Mouse (Mus musculus) inflammation-experienced regulatory T-cells, adult 6 months (primary cell): Measurements from ENCODE around the gene Foxa3. TPM values are rescaled to one million over a fixed set of nuclear protein-coding genes. Genes with fewer than 3 reads are reported as not detected.

Source experiments
- ATAC-seq: one replicate; pipeline ENCODE4 v1.8.0; 2017
- polyA plus RNA-seq, 3 experiments: library from polyadenylated mRNA; unstranded; fragments of 100-300 nt; shearing (Covaris generic); gene quantifications; one replicate each; pipeline ENCODE4 v1.2.1; 2017

The Foxa3 gene
- polyA plus RNA-seq, 3 experiments from 2014 or later, result not detected

DNA sequence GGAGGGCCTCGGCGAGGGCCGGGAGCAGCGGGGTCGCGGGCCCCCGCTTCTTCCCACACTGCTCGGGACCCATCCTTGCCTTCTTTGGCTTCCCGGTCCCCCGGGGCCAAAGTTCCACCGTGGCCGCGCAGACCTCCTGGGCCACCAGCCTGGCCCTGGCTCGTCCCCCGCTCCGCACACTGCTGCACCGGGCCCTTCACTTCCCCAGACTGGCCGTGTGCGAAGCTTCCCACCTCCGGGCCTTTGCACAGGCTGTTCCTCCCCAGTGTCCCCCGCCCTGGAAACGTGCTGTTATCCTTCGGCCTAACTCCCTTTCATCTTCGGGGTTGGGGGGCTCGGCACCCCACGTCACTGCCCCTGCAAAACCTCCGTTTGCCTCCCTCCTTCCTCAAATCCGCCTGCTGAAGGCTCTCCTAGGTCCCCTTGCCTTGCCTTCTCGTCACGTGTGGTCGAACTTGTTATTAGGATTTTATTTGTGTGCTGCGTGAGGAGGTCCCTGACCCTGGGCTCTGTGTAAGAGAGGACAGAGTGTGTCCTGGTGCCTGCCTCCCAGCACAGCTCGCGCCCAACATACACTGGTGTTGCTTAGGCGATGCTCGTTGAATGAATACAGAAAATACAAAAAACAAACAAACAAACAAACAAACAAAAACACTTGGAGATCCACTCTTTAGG lies 1.4 kb upstream of the Foxa3 start:
- ATAC-seq, result no peak

DNA sequence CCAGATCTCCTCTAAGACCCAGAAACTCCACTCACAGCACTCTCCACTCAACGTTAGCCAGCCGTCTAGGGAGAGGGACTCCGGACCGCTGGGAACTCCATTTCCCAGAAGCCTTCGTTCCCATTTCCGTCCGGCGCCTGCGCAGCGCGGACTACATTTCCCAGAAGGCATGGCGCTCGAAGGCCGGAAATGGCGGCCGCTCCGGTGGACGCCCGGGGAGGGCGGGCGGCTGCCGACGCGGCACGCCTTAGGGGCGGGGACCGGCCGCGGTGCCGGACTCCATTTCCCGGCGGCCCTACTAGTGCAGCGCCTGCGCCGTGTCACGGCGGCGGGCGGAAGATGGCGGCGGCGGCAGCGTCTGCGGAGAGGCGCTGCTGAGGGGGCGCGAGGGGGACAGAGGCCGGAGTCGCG lies 763 bp upstream of the Foxa3 start, which contains the start of gene Sympk:
Gene Sympk, plus strand, starts transcription at position 282 of the 411 bp plus-strand sequence.
- ATAC-seq, result peak; percentile 95

- no peak for ATAC-seq
Measured at GRCm38 (mm10) chr7:19022189-19022958, 964 bp downstream of the Foxa3 start.

DNA sequence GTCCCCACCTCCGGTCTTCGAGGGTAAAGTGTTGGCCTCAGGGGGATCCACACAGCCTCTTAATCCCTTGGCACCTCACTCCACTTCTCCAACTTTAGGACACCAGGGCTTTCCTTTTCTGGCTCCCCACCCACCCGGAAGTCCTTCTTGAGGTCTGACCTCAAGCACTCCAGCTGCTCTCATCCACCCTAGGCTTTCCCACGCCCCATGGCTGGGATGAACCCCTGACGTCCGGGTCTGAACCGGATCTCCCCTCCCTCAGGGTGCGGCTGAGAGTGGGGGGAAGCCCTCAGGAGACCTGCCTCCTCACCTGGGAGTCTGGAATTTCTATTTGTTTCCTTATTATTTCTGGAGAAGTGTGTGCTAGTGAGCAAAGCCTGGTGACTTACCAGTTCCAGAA lies 2.3 kb downstream of the Foxa3 start:
- no peak for ATAC-seq

GRCm38 (mm10) chr7:19017909-19018308 lies 5.4 kb downstream of the Foxa3 start:
- no peak for ATAC-seq

GRCm38 (mm10) chr7:19016042-19016441 lies 7.3 kb downstream of the Foxa3 start:
- no peak for ATAC-seq

DNA sequence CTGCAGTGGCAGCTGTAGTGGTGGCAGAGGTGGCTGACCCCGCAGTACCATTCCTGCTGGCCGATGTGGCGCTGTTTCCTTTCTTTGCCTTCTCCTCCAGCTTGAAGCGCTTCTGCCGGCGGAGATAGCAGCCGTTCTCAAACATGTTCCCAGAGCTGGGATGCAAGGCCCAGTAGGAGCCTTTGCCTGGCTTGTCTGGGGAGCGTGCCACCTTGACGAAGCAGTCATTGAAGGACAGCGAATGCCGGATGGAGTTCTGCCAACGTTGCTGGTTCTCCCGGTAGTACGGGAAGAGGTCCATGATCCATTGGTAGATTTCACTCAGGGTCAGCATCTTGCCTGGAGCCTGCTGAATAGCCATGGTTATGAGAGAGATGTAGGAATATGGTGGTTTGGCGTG lies 8.9 kb downstream of the Foxa3 start:
- no peak for ATAC-seq

GRCm38 (mm10) chr7:19012882-19013281 lies 10.5 kb downstream of the Foxa3 start:
- ATAC-seq, result no peak

- no peak for ATAC-seq
Measured at GRCm38 (mm10) chr7:19012025-19012621, 11.2 kb downstream of the Foxa3 start.

GRCm38 (mm10) chr7:19010581-19010980 lies 12.8 kb downstream of the Foxa3 start:
- ATAC-seq, result no peak

GRCm38 (mm10) chr7:19007026-19007977 lies 16.0 kb downstream of the Foxa3 start:
- ATAC-seq, result no peak

- peak; percentile 38 for ATAC-seq
Measured at GRCm38 (mm10) chr7:19006476-19006875, 16.9 kb downstream of the Foxa3 start.

DNA sequence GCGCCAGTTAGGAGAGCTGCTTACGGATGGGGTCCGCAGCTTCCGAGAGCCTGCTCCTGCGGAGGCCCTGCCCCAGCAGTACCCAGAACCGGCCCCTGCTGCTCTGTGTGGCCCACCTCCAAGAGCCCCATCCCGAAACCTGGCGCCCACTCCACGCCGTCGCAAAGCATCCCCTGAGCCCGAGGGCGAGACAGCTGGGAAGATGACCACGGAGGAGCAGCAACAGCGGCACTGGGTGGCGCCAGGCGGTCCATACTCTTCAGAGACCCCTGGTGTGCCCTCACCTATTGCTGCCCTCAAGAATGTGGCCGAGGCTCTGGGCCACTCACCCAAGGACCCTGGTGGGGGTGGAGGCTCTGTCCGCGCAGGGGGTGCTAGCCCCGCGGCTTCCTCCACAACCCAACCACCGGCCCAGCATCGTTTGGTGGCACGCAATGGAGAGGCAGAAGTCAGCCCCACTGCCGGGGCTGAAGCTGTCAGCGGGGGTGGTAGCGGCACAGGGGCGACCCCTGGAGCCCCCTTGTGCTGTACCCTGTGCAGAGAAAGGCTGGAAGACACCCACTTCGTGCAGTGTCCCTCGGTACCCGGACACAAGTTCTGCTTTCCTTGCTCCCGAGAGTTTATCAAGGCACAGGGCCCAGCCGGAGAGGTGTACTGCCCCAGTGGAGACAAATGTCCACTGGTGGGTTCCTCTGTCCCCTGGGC lies 17.8 kb downstream of the Foxa3 start:
- ATAC-seq, result no peak

DNA sequence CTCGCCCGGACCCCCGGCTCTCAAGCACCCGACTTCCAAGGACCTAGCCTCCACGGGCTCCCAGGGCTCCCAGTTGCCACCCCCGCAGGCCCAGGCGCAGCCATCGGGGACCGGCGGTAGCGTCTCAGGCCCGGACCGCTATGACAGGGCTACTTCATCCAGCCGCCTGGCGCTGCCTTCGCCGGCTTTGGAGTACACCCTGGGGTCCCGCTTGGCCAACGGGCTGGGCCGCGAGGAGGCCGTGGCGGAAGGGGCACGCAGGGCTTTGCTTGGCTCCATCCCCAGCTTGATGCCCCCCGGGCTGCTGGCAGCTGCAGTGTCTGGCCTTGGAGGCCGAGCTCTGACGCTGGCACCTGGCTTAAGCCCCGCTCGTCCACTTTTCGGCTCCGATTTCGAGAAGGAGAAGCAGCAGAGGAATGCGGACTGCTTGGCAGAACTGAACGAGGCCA lies 18.7 kb downstream of the Foxa3 start:
- no peak for ATAC-seq

DNA sequence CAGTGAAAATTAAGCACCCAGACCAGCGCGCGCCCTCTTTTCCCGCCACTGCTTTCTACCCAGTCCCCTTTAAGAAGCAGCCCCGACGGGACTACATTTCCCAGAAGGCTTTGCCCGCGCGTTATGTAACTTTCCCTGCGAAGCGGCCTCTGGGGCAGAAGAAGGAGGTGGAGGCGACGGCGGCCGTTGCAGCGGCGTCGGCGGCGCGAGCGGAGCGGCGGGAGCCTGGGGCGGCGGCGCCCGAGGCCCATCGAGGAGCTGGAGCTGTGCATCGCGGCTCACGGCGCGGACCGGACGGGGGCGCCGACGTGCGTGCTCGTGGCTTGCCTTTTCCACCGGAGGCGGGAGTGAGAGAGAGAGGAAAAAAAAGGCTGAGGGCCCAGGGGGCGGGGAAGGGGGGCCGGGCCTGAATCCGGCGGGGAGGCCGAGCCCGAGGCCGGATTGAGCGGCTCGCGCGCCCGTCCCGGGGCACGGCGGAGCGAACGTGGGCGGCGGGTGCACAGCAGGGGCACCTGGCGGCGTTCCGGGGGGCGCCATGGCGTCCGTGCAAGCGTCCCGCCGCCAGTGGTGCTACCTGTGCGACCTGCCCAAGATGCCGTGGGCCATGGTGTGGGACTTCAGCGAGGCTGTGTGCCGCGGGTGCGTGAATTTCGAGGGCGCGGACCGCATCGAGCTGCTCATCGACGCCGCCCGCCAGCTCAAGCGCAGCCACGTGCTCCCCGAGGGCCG lies 19.3 kb downstream of the Foxa3 start, which contains the start of gene Irf2bp1:
Gene Irf2bp1, plus strand, starts transcription at position 143 of the 729 bp plus-strand sequence.
- ATAC-seq, result peak; percentile 64

- peak; percentile 42 for ATAC-seq
Measured at GRCm38 (mm10) chr7:19002848-19003498, 20.4 kb downstream of the Foxa3 start.

- no peak for ATAC-seq
Measured at GRCm38 (mm10) chr7:19002115-19002514, 21.2 kb downstream of the Foxa3 start.

- no peak for ATAC-seq
Measured at GRCm38 (mm10) chr7:19001807-19002085, 21.6 kb downstream of the Foxa3 start.

- peak; percentile 77 for ATAC-seq
Measured at GRCm38 (mm10) chr7:19001066-19001806, 22.1 kb downstream of the Foxa3 start.

DNA sequence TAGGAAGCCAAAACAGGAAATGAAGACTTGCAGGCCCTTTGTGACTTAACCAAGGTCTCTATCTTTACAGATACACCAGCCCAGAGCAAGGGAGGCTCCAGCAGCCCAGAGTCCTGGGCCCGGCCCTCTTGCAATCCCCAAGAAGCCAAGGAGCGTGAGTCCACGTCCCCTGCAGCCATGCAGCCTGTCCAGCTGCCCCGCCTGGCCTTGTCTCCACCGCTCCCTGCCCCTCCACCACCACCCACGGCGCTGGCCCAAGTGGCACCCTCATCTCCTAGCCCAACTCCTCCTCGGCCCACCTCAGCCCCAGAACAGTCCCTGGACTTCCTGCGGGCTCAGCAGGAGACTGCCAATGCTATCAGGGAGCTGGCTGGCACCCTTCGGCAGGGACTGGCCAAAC lies 22.9 kb downstream of the Foxa3 start:
- ATAC-seq, result no peak
